ENCODE assay signal across 14 mouse cellular contexts in genomic region chr3:4546103-4546833, GRCm38 (mm10).
DNase-seq lines count a peak whose midpoint lies in the region; ATAC-seq and TF ChIP-seq lines count a peak whose summit lies in the region.
"Had no signal": no experiment of that assay in that cellular context is flagged by ENCODE, and none has a peak within 500 bp of the region (broad histone marks: within the 10 kb centered on the region; RNA-seq: fewer than 3 reads in every experiment).

No protein-coding gene starts in this region.

- H3K9ac ChIP-seq in hindbrain, embryonic 14.5 days, result no peak overlapping the region
- no peak overlapping the region for H3K9ac ChIP-seq in midbrain, postnatal 0 days (replicated peaks; ENCODE audit: low read length, poor library complexity, severe bottlenecking)
- H3K9ac ChIP-seq: heart, embryonic 12.5 days had no signal

- no peak for TF ChIP-seq CTCF in brain, embryonic 14.5 days (IDR thresholded peaks at IDR 0.05; ENCODE audit: borderline replicate concordance, extremely low read depth, insufficient read depth, insufficient read length)
- TF ChIP-seq CTCF in midbrain, postnatal 0 days (IDR thresholded peaks at IDR 0.05), result no peak

- no peak overlapping the region for H3K27ac ChIP-seq in hindbrain, embryonic 14.5 days
- no peak overlapping the region for H3K27ac ChIP-seq in midbrain, postnatal 0 days (ENCODE audit: low read depth, low read length)

- TF ChIP-seq POLR2A in brain, embryonic 14.5 days (IDR thresholded peaks at IDR 0.05; ENCODE audit: borderline replicate concordance, extremely low read depth, insufficient read depth, insufficient read length, poor library complexity, severe bottlenecking), result no peak

- no peak overlapping the region for H3K4me2 ChIP-seq in hindbrain, embryonic 14.5 days (replicated peaks)
- no peak overlapping the region for H3K4me2 ChIP-seq in midbrain, postnatal 0 days (ENCODE audit: low read depth, low read length, poor library complexity, severe bottlenecking)
- H3K4me2 ChIP-seq: heart, embryonic 12.5 days; liver, embryonic 11.5 days had no signal

- H3K4me1 ChIP-seq in hindbrain, embryonic 14.5 days (replicated peaks; ENCODE audit: control insufficient read depth, insufficient read depth, low read length), result no peaks in the 10 kb centered on the region
- no peaks in the 10 kb centered on the region for H3K4me1 ChIP-seq in midbrain, postnatal 0 days (ENCODE audit: insufficient read depth, low read length)
- H3K4me1 ChIP-seq: heart, embryonic 12.5 days had no signal

- no peaks in the 10 kb centered on the region for H3K27me3 ChIP-seq in hindbrain, embryonic 14.5 days (ENCODE audit: control insufficient read depth, insufficient read depth, low read length)
- no peaks in the 10 kb centered on the region for H3K27me3 ChIP-seq in midbrain, postnatal 0 days (ENCODE audit: insufficient read depth, low read length)
- H3K27me3 ChIP-seq: heart, embryonic 12.5 days had no signal

- H3K4me3 ChIP-seq in hindbrain, embryonic 14.5 days (replicated peaks; ENCODE audit: low read length), result no peak overlapping the region
- H3K4me3 ChIP-seq in midbrain, postnatal 0 days (ENCODE audit: low read depth, low read length), result no peak overlapping the region
- H3K4me3 ChIP-seq: heart, embryonic 12.5 days had no signal

- DNase-seq in brain, embryonic 14.5 days (ENCODE audit: low read depth), result peak; percentile 85
- DNase-seq in embryo, embryonic 9.5 days (ENCODE audit: extremely low spot score), result peak; percentile 20
- no peak for DNase-seq in hindbrain, embryonic 14.5 days (ENCODE audit: low spot score)
- DNase-seq in midbrain, postnatal 0 days (ENCODE audit: low spot score), result peak; percentile 31
- DNase-seq in gastrocnemius, postnatal 14 days, result no peak
- DNase-seq in heart, adult 11 months, result no peak
- DNase-seq in kidney, postnatal 4 days, result no peak
- DNase-seq: adrenal gland, postnatal 36 days; gastrocnemius, postnatal 10 days; layer of hippocampus, adult 9-11 months had no signal

- H3K36me3 ChIP-seq in hindbrain, embryonic 14.5 days (replicated peaks; ENCODE audit: control insufficient read depth, insufficient read depth), result no peaks in the 10 kb centered on the region
- no peaks in the 10 kb centered on the region for H3K36me3 ChIP-seq in midbrain, postnatal 0 days (ENCODE audit: insufficient read depth, low read length)
- H3K36me3 ChIP-seq: heart, embryonic 12.5 days had no signal

- no peaks in the 10 kb centered on the region for H3K9me3 ChIP-seq in hindbrain, embryonic 14.5 days (ENCODE audit: control insufficient read depth, low read length)
- H3K9me3 ChIP-seq in midbrain, postnatal 0 days (ENCODE audit: low read length), result no peaks in the 10 kb centered on the region
- H3K9me3 ChIP-seq: heart, embryonic 12.5 days had no signal

- 37% methylated on average over 3 of the region's 3 CpGs for WGBS in hindbrain, embryonic 14.5 days
- WGBS in midbrain, postnatal 0 days, result 32% methylated on average over 3 of the region's 3 CpGs

- intact Hi-C loops in gastrocnemius, postnatal 14 days (cut with DNase I; ENCODE audit: low total_unique reads), result no loop called here

- peak; percentile 62; the same call in 1 of the 2 replicates for ATAC-seq in hindbrain, embryonic 14.5 days (ENCODE audit: low FRiP score)
- ATAC-seq in midbrain, postnatal 0 days (ENCODE audit: low FRiP score), result peak; percentile 44; the same call in 1 of the 2 replicates
- ATAC-seq in inflammation-experienced regulatory T-cells, adult 6 months, result no peak
- ATAC-seq: activated CD4-positive, CD25-positive, alpha-beta regulatory T cell, adult 4 months had no signal

Comparison
In these comparisons a context has a peak if more than half of its experiments do, and no peak if none do; other contexts are left out.
1. DNase-seq: peak in brain, embryonic 14.5 days (single experiment), embryo, embryonic 9.5 days (single experiment) and midbrain, postnatal 0 days (single experiment); none in hindbrain, embryonic 14.5 days (single experiment), gastrocnemius, postnatal 14 days (single experiment), heart, adult 11 months (single experiment) and kidney, postnatal 4 days (0 of 2).